Mouse (Mus musculus) lung, embryonic 16.5 days (tissue): Measurements from ENCODE around the gene Abca5. TPM values are rescaled to one million over a fixed set of nuclear protein-coding genes. Genes with fewer than 3 reads are reported as not detected.

Experiments
- ATAC-seq: fragments of 200-750 bp; cut with Nextera tagmentation; 2 replicates; pipeline ENCODE4 v1.8.0; 2017; ENCODE audit warnings: low read depth, mild to moderate bottlenecking, moderate library complexity
- H3K27ac ChIP-seq: fragments of 300-500 bp; sonication (generic); 2 replicates; pipeline ENCODE4 v1.5.1; 2014; ENCODE audit warnings: mild to moderate bottlenecking, control low read depth, low read length
- H3K27me3 ChIP-seq: fragments of 300-500 bp; sonication (generic); 2 replicates; pipeline ENCODE4 v1.6.1; 2014; ENCODE audit warnings: low read depth, low read length, mixed read lengths; ENCODE audit not compliant: control insufficient read depth, insufficient read depth
- H3K36me3 ChIP-seq: fragments of 300-500 bp; sonication (generic); 2 replicates; pipeline ENCODE4 v1.6.1; 2014; ENCODE audit warnings: low read length; ENCODE audit not compliant: control insufficient read depth, insufficient read depth
- H3K4me1 ChIP-seq: fragments of 300-500 bp; sonication (generic); replicated peaks from 2 replicates; pipeline ENCODE4 v1.6.1; 2014; ENCODE audit warnings: low read length, mixed read lengths; ENCODE audit not compliant: control insufficient read depth, insufficient read depth
- H3K4me2 ChIP-seq: fragments of 300-500 bp; sonication (generic); 2 replicates; pipeline ENCODE4 v1.6.1; 2014; ENCODE audit warnings: low read depth, low read length, control low read depth
- H3K4me3 ChIP-seq: fragments of 300-500 bp; sonication (generic); 2 replicates; pipeline ENCODE4 v1.5.1; 2014; ENCODE audit warnings: mild to moderate bottlenecking, low read length, control low read depth
- H3K9ac ChIP-seq: fragments of 300-500 bp; sonication (generic); 2 replicates; pipeline ENCODE4 v1.6.1; 2014; ENCODE audit warnings: low read length, control low read depth
- H3K9me3 ChIP-seq: fragments of 300-500 bp; sonication (generic); 2 replicates; pipeline ENCODE4 v1.6.1; 2016; ENCODE audit warnings: low read length; ENCODE audit not compliant: control insufficient read depth
- WGBS: fragments of 180-500 bp; shearing (Covaris S2); extraction: QIAGEN DNeasy Blood & Tissue Kit; methylation state at CpG from one replicate; pipeline ENCODE4 v1.1.7; 2014; 5-methylcytosine and 5-hydroxymethylcytosine counted together
- polyA plus RNA-seq: library from polyadenylated mRNA; unstranded; fragments of >200 nt; fragmentation: Nextera tagmentation; extraction: Ambion mirVana; gene quantifications from 2 replicates; pipeline ENCODE4 v1.2.1, GENCODE M21; 2015

The Abca5 gene
- polyA plus RNA-seq, 1 experiment from 2014 or later, result 4.2 TPM

DNA sequence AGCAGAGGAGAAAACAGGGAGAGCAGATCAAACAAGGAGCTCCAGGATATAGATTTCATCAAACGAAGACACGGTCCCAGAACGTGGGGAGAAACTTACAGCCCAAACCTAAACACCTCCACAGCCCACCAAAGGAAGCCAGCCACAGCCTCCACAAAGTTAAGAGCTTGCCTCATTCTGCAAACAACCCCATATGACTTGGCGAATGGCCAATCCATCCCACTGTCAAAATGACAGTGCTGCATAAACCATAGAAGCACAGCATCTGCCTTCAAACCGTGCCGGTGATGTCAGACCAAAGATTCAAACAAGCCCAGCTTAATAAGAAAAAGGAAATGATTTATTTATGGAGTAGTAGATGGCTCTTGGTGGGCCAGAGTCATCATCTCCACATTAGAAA, 7.4 kb downstream of the Abca5 start:
- Histone ChIP-seq H3K27me3 (no peaks in the 10 kb centered on the region), H3K9ac (no peak overlapping the region), H3K4me3 (no peak overlapping the region), H3K36me3 (no peaks in the 10 kb centered on the region), H3K4me2 (no peak overlapping the region), H3K4me1 (peaks cover 6% of the 10 kb centered on the region), H3K27ac (no peak overlapping the region), H3K9me3 (no peaks in the 10 kb centered on the region)
- no peak for ATAC-seq
- WGBS, result 31% methylated on average over 6 of the region's 6 CpGs

DNA sequence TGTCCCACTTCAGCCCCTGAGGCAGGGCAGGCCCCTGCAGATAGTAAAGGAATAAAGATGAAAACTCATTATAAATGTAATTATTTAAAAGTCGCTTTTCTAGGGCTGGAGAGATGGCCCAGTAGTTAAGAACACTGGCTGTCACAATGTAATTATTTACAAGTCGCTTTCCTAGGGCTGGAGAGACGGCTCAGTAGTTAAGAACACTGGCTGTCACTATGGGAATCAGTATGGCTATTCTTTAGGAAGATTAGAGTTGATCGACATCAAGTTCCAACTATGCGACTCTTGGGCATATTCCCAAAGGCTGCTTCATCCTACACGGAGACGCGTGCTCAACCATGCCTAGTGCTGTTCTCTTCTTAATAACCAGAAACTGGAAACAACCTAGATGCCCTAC, 15.2 kb downstream of the Abca5 start:
- H3K9ac ChIP-seq, result no peak overlapping the region
- H3K36me3 ChIP-seq, result no peaks in the 10 kb centered on the region
- no peak overlapping the region for H3K27ac ChIP-seq
- no peaks in the 10 kb centered on the region for H3K4me1 ChIP-seq
- no peak overlapping the region for H3K4me3 ChIP-seq
- no peaks in the 10 kb centered on the region for H3K9me3 ChIP-seq
- WGBS, result 84% methylated on average over 8 of the region's 8 CpGs
- H3K27me3 ChIP-seq, result no peaks in the 10 kb centered on the region
- ATAC-seq, result no peak
- H3K4me2 ChIP-seq, result no peak overlapping the region

DNA sequence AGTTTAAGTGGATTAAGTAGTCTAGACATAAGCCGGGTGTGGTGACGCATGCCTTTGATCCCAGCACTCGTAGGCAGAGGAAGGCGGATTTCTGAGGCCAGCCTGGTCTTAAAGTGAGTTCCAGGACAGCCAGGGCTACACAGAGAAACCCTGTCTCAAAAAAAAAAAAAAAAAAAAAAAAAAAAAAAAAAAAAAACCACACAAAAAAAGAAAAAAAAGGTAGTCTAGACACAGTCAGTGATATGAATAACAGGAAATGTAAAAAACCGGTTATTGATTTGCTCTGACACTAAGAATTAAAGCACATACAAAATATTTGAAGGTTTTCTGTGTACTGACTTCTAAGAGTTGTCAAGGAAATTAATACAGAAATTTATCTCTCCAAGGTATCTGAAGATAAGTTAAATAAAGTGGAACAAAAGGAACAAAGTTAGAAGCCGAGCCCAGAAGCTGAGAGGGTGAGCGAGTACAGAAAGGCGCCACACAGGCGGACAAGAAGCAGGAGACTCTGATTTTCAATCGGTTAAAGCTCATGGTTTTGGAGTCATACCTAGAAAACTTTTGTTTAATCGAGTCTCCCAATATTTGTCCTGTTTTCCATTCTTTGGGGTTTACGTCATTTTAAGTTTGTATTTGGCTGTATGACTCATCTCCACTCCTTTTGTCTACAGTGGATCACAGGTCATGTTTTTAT, 30.9 kb downstream of the Abca5 start:
- no peak for ATAC-seq
- 78% methylated on average over 12 of the region's 12 CpGs for WGBS
- Histone ChIP-seq H3K36me3 (no peaks in the 10 kb centered on the region), H3K4me1 (no peaks in the 10 kb centered on the region), H3K4me3 (no peak overlapping the region), H3K27me3 (no peaks in the 10 kb centered on the region), H3K27ac (no peak overlapping the region), H3K9me3 (no peaks in the 10 kb centered on the region), H3K9ac (no peak overlapping the region), H3K4me2 (no peak overlapping the region)

DNA sequence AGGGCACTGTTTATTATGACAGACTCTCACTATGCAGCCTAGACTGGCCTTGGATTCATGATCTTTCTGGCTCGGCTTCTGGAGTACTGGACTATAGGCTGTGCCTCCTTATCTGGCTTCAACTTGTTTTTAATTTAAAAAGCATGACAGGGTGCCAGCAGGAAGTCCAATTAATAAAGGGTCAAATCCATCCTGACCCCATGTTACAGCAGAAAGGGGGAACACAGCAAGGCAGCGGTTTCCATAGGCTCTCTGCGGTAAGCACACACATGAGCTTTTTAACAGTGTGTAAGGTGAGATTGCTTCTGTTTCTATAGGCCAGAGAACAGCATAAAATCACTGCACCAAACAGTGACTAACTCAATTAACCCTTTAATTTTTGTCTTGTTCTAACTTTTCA, 34.1 kb downstream of the Abca5 start:
- Histone ChIP-seq H3K27ac (no peak overlapping the region), H3K36me3 (no peaks in the 10 kb centered on the region), H3K4me1 (no peaks in the 10 kb centered on the region), H3K27me3 (no peaks in the 10 kb centered on the region), H3K9me3 (no peaks in the 10 kb centered on the region), H3K9ac (no peak overlapping the region), H3K4me3 (no peak overlapping the region), H3K4me2 (no peak overlapping the region)
- no peak for ATAC-seq
- 71% methylated on average over 3 of the region's 3 CpGs for WGBS

DNA sequence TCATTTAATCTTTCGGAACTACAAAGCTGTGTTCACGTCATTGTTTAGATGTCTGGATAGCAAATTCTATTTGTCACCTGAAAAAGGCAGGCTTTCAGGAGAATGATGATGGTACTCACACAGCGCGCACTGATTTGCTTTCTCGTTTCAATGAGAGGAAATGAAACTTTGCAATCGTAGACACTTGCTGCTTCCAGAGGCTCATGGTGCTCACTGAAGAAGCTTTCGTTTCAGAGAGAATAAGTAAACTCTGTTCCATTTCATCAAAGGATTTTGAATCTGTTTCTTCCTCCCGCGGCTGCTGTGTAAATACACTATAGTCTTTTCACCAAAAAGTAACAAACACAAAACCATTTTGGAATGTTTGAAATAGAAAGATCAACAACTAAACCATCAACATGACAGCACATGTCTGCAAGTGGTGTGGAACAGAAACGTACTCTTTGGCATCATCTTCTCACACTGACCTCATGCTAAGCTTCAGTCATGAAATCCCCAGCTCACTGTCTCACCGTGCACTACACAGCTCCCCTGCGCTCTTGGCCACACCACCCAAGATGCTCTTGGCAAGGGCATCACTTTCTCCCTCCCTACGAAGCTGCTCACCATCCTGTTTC, 39.5 kb downstream of the Abca5 start:
- ATAC-seq, result no peak
- 63% methylated on average over 13 of the region's 13 CpGs for WGBS
- Histone ChIP-seq H3K27ac (no peak overlapping the region), H3K36me3 (no peaks in the 10 kb centered on the region), H3K4me2 (no peak overlapping the region), H3K4me3 (no peak overlapping the region), H3K27me3 (no peaks in the 10 kb centered on the region), H3K4me1 (no peaks in the 10 kb centered on the region), H3K9ac (no peak overlapping the region), H3K9me3 (no peaks in the 10 kb centered on the region)

DNA sequence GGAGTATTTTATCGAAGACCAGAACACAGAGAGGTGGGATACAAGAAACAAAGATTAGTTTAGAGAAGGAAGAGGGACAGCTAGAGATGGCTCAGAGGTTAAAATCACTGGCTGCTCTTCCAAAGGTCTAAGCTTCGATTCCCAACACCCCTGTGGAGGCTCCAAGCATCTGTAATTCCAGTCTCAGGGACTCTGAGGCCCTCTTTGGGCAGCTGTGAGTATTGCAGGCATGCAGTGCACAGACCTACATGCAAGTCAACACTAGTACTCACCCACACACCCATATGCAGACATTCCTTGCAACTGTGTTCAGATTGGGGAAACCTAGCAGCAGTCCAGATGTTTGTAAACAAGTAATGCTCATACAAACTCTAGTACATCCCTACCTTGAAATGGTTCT, 46.9 kb downstream of the Abca5 start:
- Histone ChIP-seq H3K4me3 (no peak overlapping the region), H3K9me3 (no peaks in the 10 kb centered on the region), H3K36me3 (no peaks in the 10 kb centered on the region), H3K27ac (no peak overlapping the region), H3K4me1 (no peaks in the 10 kb centered on the region), H3K4me2 (no peak overlapping the region), H3K27me3 (no peaks in the 10 kb centered on the region), H3K9ac (no peak overlapping the region)
- 76% methylated on average over 2 of the region's 2 CpGs for WGBS
- ATAC-seq, result no peak

DNA sequence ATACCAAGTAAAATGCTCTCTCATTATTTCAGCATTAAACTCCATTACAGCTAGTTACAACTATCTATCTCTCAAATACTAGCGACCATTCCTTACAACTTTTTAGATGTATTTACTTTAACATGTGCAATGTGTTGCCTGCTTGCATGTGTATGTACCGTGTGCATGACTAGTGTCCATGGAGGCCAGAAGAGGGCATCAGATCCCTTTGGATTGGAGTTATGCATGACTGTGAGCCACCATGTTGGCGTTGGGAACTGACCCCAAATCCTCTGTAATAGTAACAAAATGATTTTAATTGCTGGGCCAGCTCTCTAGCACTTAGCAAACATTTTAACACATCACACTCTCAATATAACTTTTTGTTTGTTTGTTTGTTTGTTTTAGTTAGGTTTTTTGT, 49.1 kb downstream of the Abca5 start:
- no peak overlapping the region for H3K9ac ChIP-seq
- ATAC-seq, result no peak
- WGBS, result 86% methylated on average over 3 of the region's 3 CpGs

DNA sequence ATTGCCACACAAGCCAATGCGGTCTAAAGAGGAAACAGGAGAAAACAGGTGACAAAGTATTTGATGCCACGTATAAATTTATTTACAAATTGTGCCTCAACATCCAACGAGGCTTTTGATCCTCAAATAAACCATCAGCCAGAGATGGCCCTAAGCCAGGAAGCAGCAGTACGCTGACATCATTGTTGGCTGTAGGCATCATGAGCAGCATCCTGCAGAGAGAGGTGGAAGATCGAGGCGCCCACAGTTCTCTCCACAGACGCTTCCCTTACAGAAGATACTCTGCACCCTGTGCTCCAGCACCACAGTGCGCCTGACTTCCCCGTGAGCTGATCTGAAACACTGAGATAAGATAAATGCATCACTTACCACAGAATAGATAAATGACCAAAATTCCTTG, 49.8 kb downstream of the Abca5 start:
- 46% methylated on average over 9 of the region's 9 CpGs for WGBS
- H3K27me3 ChIP-seq, result no peaks in the 10 kb centered on the region
- no peak overlapping the region for H3K27ac ChIP-seq
- no peaks in the 10 kb centered on the region for H3K9me3 ChIP-seq
- no peak for ATAC-seq
- H3K4me2 ChIP-seq, result no peak overlapping the region
- H3K4me1 ChIP-seq, result no peaks in the 10 kb centered on the region
- H3K9ac ChIP-seq, result no peak overlapping the region
- H3K4me3 ChIP-seq, result no peak overlapping the region
- H3K36me3 ChIP-seq, result no peaks in the 10 kb centered on the region

More for the DNA sequence above, 49.1 kb downstream of the Abca5 start:
- H3K36me3 ChIP-seq, result no peaks in the 10 kb centered on the region
- no peak overlapping the region for H3K27ac ChIP-seq
- H3K4me1 ChIP-seq, result no peaks in the 10 kb centered on the region
- no peaks in the 10 kb centered on the region for H3K9me3 ChIP-seq
- no peak overlapping the region for H3K4me2 ChIP-seq
- H3K27me3 ChIP-seq, result no peaks in the 10 kb centered on the region
- H3K4me3 ChIP-seq, result no peak overlapping the region

DNA sequence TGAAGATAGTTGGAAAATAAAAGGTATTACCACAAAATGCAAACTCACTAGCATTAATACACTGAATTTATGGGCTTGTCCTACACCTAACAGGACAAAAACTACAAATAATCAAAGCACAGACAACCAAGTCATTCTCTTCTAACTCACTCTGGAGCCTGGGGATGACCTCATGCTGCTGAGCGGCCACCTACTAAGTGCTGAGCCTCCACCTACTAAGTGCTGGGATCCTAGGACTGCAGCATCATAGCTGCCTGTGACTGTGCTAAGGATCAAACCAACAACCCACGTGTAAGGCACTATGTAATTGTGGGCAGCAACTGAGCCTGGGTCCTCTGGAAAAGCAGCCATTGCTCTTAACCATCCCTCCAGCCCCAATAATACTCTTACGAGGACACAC, 51.2 kb downstream of the Abca5 start:
- Histone ChIP-seq H3K4me2 (no peak overlapping the region), H3K36me3 (no peaks in the 10 kb centered on the region), H3K9ac (no peak overlapping the region), H3K9me3 (no peaks in the 10 kb centered on the region), H3K4me3 (no peak overlapping the region), H3K27me3 (no peaks in the 10 kb centered on the region), H3K27ac (no peak overlapping the region), H3K4me1 (no peaks in the 10 kb centered on the region)
- ATAC-seq, result no peak
- WGBS, result 82% methylated on average over 3 of the region's 3 CpGs
